12 mouse cellular contexts compared by ENCODE assay signal in genomic region chr1:67103476-67104248, GRCm38 (mm10). TPM values are rescaled to one million over a fixed set of nuclear protein-coding genes. Genes with fewer than 3 reads are reported as not detected.
DNase-seq lines count a peak whose midpoint lies in the region; ATAC-seq and TF ChIP-seq lines count a peak whose summit lies in the region.
"Had no signal": no experiment of that assay in that cellular context is flagged by ENCODE, and none has a peak within 500 bp of the region (broad histone marks: within the 10 kb centered on the region; RNA-seq: fewer than 3 reads in every experiment).

No protein-coding gene starts in this region.

- H3K27ac ChIP-seq in hindbrain, postnatal 0 days: no peak overlapping the region
- H3K27ac ChIP-seq in hindbrain, embryonic 11.5 days (ENCODE audit: low read depth, low read length): no peak overlapping the region
- H3K27ac ChIP-seq in limb, embryonic 10.5 days: no peak overlapping the region
- no peak overlapping the region for H3K27ac ChIP-seq in kidney, adult 2 months (ENCODE audit: insufficient read depth, low read depth, low read length)
- H3K27ac ChIP-seq: heart, embryonic 13.5 days had no signal

- no peak for TF ChIP-seq POLR2A in kidney, adult 2 months (IDR thresholded peaks at IDR 0.05; ENCODE audit: low read depth, low read length)

- WGBS in hindbrain, postnatal 0 days: 64% methylated on average over 12 of the region's 12 CpGs
- 75% methylated on average over 12 of the region's 12 CpGs for WGBS in hindbrain, embryonic 11.5 days
- WGBS in limb, embryonic 10.5 days: 47% methylated on average over 12 of the region's 12 CpGs
- 66% methylated on average over 12 of the region's 12 CpGs for WGBS in kidney, adult 2 months

- DNase-seq in hindbrain, postnatal 0 days (ENCODE audit: low spot score): peak; percentile 8
- DNase-seq in hindbrain, embryonic 11.5 days (ENCODE audit: low spot score): no peak
- peak; percentile 3 for DNase-seq in right cerebral cortex, adult 18-20 months
- DNase-seq in right cerebral cortex, postnatal 14 days: no peak
- DNase-seq in limb, embryonic 10.5 days (ENCODE audit: low spot score): peak; percentile 47
- DNase-seq in telencephalon, adult 2 months (ENCODE audit: low read depth, low spot score): peak; percentile 9
- no peak for DNase-seq in kidney, adult 2 months
- no peak for DNase-seq in ovary, adult 18-20 months (ENCODE audit: low spot score)
- DNase-seq: kidney, adult 11 months had no signal

- no peaks in the 10 kb centered on the region for H3K4me1 ChIP-seq in hindbrain, postnatal 0 days (ENCODE audit: insufficient read depth, low read length)
- H3K4me1 ChIP-seq in hindbrain, embryonic 11.5 days (replicated peaks; ENCODE audit: control insufficient read depth, insufficient read depth, low read length): no peaks in the 10 kb centered on the region
- H3K4me1 ChIP-seq in limb, embryonic 10.5 days: peaks cover 9% of the 10 kb centered on the region
- no peaks in the 10 kb centered on the region for H3K4me1 ChIP-seq in kidney, adult 2 months (ENCODE audit: control insufficient read depth, insufficient read depth, low read length)
- H3K4me1 ChIP-seq: heart, embryonic 13.5 days had no signal

- no peaks in the 10 kb centered on the region for H3K36me3 ChIP-seq in hindbrain, postnatal 0 days (ENCODE audit: insufficient read depth, low read length)
- no peaks in the 10 kb centered on the region for H3K36me3 ChIP-seq in hindbrain, embryonic 11.5 days (ENCODE audit: control insufficient read depth, insufficient read depth, low read length)
- no peaks in the 10 kb centered on the region for H3K36me3 ChIP-seq in limb, embryonic 10.5 days
- H3K36me3 ChIP-seq in kidney, adult 2 months (ENCODE audit: control insufficient read depth, insufficient read depth, low read length): no peaks in the 10 kb centered on the region
- H3K36me3 ChIP-seq: heart, embryonic 13.5 days had no signal

- no peaks in the 10 kb centered on the region for H3K9me3 ChIP-seq in hindbrain, postnatal 0 days (ENCODE audit: low read length)
- H3K9me3 ChIP-seq in hindbrain, embryonic 11.5 days (ENCODE audit: control insufficient read depth, low read length): no peaks in the 10 kb centered on the region
- H3K9me3 ChIP-seq in limb, embryonic 10.5 days (replicated peaks): no peaks in the 10 kb centered on the region
- H3K9me3 ChIP-seq: heart, embryonic 13.5 days had no signal

- no peak overlapping the region for H3K4me2 ChIP-seq in hindbrain, postnatal 0 days (ENCODE audit: low read depth, low read length)
- H3K4me2 ChIP-seq in hindbrain, embryonic 11.5 days (replicated peaks; ENCODE audit: low read depth, low read length): no peak overlapping the region
- H3K4me2 ChIP-seq: heart, embryonic 13.5 days had no signal

- no peaks in the 10 kb centered on the region for H3K27me3 ChIP-seq in hindbrain, postnatal 0 days (ENCODE audit: insufficient read depth, low read length)
- no peaks in the 10 kb centered on the region for H3K27me3 ChIP-seq in hindbrain, embryonic 11.5 days (ENCODE audit: control insufficient read depth, insufficient read depth, low read length)
- no peaks in the 10 kb centered on the region for H3K27me3 ChIP-seq in limb, embryonic 10.5 days (ENCODE audit: low read depth, poor library complexity, severe bottlenecking)
- no peaks in the 10 kb centered on the region for H3K27me3 ChIP-seq in kidney, adult 2 months (replicated peaks; ENCODE audit: control insufficient read depth, insufficient read depth, low read length)
- H3K27me3 ChIP-seq: CH12.LX; heart, embryonic 13.5 days had no signal

- no peak overlapping the region for H3K9ac ChIP-seq in hindbrain, postnatal 0 days (replicated peaks; ENCODE audit: low read length)
- H3K9ac ChIP-seq in hindbrain, embryonic 11.5 days (ENCODE audit: low read depth, low read length): no peak overlapping the region
- H3K9ac ChIP-seq: heart, embryonic 13.5 days had no signal

- H3K4me3 ChIP-seq in hindbrain, postnatal 0 days (ENCODE audit: low read length): no peak overlapping the region
- no peak overlapping the region for H3K4me3 ChIP-seq in hindbrain, embryonic 11.5 days (ENCODE audit: low read depth, low read length)
- H3K4me3 ChIP-seq in limb, embryonic 10.5 days: no peak overlapping the region
- no peak overlapping the region for H3K4me3 ChIP-seq in kidney, adult 2 months (ENCODE audit: insufficient read depth, low read depth, low read length)
- H3K4me3 ChIP-seq: heart, embryonic 13.5 days had no signal

- ATAC-seq in hindbrain, postnatal 0 days: no peak
- no peak for ATAC-seq in hindbrain, embryonic 11.5 days (ENCODE audit: low FRiP score)
- ATAC-seq: activated CD4-positive, CD25-positive, alpha-beta regulatory T cell, adult 4 months had no signal

- TF ChIP-seq CTCF in hindbrain, postnatal 0 days (IDR thresholded peaks at IDR 0.05; ENCODE audit: low read depth): no peak
- no peak for TF ChIP-seq CTCF in kidney, adult 2 months (conservative IDR thresholded peaks at IDR 0.05; ENCODE audit: insufficient read depth, insufficient read length, low read depth, low read length)

RNA-seq across cellular contexts. Expression of gene Cps1, which starts 19.2 kb away (rescaled TPM):
- 0.05 and 0.29 TPM in 2 replicates for total RNA-seq in hindbrain, postnatal 0 days (2014; rRNA removed)
- 0.15 TPM in 2 replicates for polyA plus RNA-seq in hindbrain, postnatal 0 days (2015; fragmentation: Nextera tagmentation; extraction: Ambion mirVana)
- 0.14 TPM in 1 of 2 replicates, not detected in the other for polyA plus RNA-seq in hindbrain, embryonic 11.5 days (2014; fragmentation: Nextera tagmentation; extraction: Ambion mirVana)
- polyA plus RNA-seq in limb, embryonic 10.5 days (2016; fragmentation: Nextera tagmentation; extraction: Ambion mirVana): 0.03 and 0.05 TPM in 2 replicates
- polyA plus RNA-seq in kidney, adult 2 months (2012; rRNA removed): 0.03 TPM in 1 of 2 replicates, not detected in the other
- polyA plus RNA-seq: activated CD4-positive, CD25-positive, alpha-beta regulatory T cell, adult 4 months had no signal

Comparison
In these comparisons a context has a peak if more than half of its experiments do, and no peak if none do; other contexts are left out.
1. DNase-seq: peak in hindbrain, postnatal 0 days (single experiment), right cerebral cortex, adult 18-20 months (single experiment), limb, embryonic 10.5 days (single experiment) and telencephalon, adult 2 months (single experiment); none in hindbrain, embryonic 11.5 days (single experiment), right cerebral cortex, postnatal 14 days (single experiment), kidney, adult 2 months (single experiment) and ovary, adult 18-20 months (single experiment).